Mouse (Mus musculus) lung, postnatal 0 days (tissue): ENCODE measurements at regions not wholly inside any gene's neighbourhood (a gene's known extent, or its start where the extent isn't known, plus 50 kb on each side); places are given as distances from the start of the nearest gene placed in this dataset.
A peak's percentile ranks its signal among the peaks of the same experiment; 100 is the strongest.

ENCODE experiments used
- CTCF ChIP-seq: IDR thresholded peaks from 2 replicates; pipeline ENCODE4 v1.5.1; 2016; ENCODE audit warnings: antibody characterized with exemption, mild to moderate bottlenecking
- EP300 ChIP-seq: IDR thresholded peaks from 2 replicates; pipeline ENCODE4 v1.6.1; 2016; ENCODE audit warnings: antibody characterized with exemption, mild to moderate bottlenecking, control low read depth

DNA sequence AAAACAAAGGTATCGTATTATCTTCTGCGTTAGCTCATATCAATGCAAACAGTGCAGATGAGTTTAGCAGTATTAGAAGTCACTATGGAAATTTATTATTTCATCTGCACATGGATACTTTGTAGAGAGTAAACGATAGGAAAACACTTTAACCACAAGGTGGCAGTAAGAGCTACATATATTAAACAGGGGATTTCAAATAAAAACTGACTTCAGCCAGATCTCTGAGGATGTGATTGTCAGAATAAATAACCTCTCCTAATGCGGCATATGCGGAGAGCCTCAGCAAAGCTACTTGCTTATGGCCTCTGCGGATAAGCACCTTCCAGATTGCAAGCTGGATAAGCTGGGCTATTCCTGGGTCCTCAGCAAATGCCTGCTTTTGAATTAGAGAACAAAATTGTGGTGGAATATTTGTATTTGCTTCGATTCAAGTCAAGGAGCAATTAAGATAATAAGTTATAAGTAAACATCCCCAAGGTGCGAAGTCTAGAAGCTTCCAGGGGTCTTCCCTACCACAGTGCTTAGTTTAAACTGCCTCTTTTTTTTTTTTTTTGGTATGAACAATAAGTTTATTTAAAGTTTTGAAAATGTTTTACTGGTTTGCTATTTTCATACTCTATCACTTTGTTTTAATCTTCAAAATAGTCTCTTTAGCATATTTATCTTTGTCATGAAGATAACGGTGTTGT, 96.8 kb upstream of the Steap1 start:
- TF ChIP-seq EP300 = no peak
- peak; percentile 50 for TF ChIP-seq CTCF
